Mouse (Mus musculus): ENCODE measurements around the gene 4931409K22Rik.

GRCm38 (mm10) chr5:24497526-24497925 lies 59.1 kb downstream of the 4931409K22Rik start:
- TF ChIP-seq CTCF (IDR thresholded peaks at IDR 0.05): no peak
- TF ChIP-seq EP300 (IDR thresholded peaks at IDR 0.05): no peak

Measured in lung, postnatal 0 days (tissue).